Mouse (Mus musculus) hindbrain, embryonic 11.5 days (tissue): ENCODE results near the gene Tpmt. TPM values are rescaled to one million over a fixed set of nuclear protein-coding genes. Genes with fewer than 3 reads are reported as not detected.

Experiments
- ATAC-seq: fragments of 200-750 bp; cut with Nextera tagmentation; 2 replicates; pipeline ENCODE4 v1.8.0; 2017; ENCODE audit warnings: mild to moderate bottlenecking, moderate TSS enrichment, moderate library complexity; ENCODE audit not compliant: low FRiP score
- DNase-seq: peaks from one replicate; pipeline ENCODE4 v3.0.0-alpha.2; 2015; ENCODE audit warnings: low spot score
- H3K27ac ChIP-seq: fragments of 300-500 bp; sonication (generic); 2 replicates; pipeline ENCODE4 v1.5.1; 2014; ENCODE audit warnings: mild to moderate bottlenecking, low read depth, low read length
- H3K27me3 ChIP-seq: fragments of 300-500 bp; sonication (generic); 2 replicates; pipeline ENCODE4 v1.6.1; 2014; ENCODE audit warnings: mild to moderate bottlenecking, low read length, moderate library complexity, mixed read lengths; ENCODE audit not compliant: control insufficient read depth, insufficient read depth
- H3K36me3 ChIP-seq: fragments of 300-500 bp; sonication (generic); 2 replicates; pipeline ENCODE4 v1.6.1; 2014; ENCODE audit warnings: mild to moderate bottlenecking, low read length, moderate library complexity, mixed read lengths; ENCODE audit not compliant: control insufficient read depth, insufficient read depth
- H3K4me1 ChIP-seq: fragments of 300-500 bp; sonication (generic); replicated peaks from 2 replicates; pipeline ENCODE4 v1.6.1; 2014; ENCODE audit warnings: low read length, mixed read lengths; ENCODE audit not compliant: control insufficient read depth, insufficient read depth
- H3K4me2 ChIP-seq: fragments of 300-500 bp; sonication (generic); replicated peaks from 2 replicates; pipeline ENCODE4 v1.6.1; 2014; ENCODE audit warnings: mild to moderate bottlenecking, low read depth, low read length
- H3K4me3 ChIP-seq: fragments of 300-500 bp; sonication (generic); 2 replicates; pipeline ENCODE4 v1.5.1; 2014; ENCODE audit warnings: low read depth, low read length
- H3K9ac ChIP-seq: fragments of 300-500 bp; sonication (generic); 2 replicates; pipeline ENCODE4 v1.6.1; 2014; ENCODE audit warnings: low read depth, low read length
- H3K9me3 ChIP-seq: fragments of 300-500 bp; sonication (generic); 2 replicates; pipeline ENCODE4 v1.6.1; 2016; ENCODE audit warnings: low read length; ENCODE audit not compliant: control insufficient read depth
- WGBS: fragments of 180-500 bp; shearing (Covaris S2); extraction: QIAGEN DNeasy Blood & Tissue Kit; methylation state at CpG from one replicate; pipeline ENCODE4 v1.1.7; 2014; 5-methylcytosine and 5-hydroxymethylcytosine counted together
- polyA plus RNA-seq: library from polyadenylated mRNA; unstranded; fragments of >200 nt; fragmentation: Nextera tagmentation; extraction: Ambion mirVana; gene quantifications from 2 replicates; pipeline ENCODE4 v1.2.1, GENCODE M21; 2014

Tpmt gene
- polyA plus RNA-seq, 1 experiment from 2014 or later: 47.8 TPM

DNA sequence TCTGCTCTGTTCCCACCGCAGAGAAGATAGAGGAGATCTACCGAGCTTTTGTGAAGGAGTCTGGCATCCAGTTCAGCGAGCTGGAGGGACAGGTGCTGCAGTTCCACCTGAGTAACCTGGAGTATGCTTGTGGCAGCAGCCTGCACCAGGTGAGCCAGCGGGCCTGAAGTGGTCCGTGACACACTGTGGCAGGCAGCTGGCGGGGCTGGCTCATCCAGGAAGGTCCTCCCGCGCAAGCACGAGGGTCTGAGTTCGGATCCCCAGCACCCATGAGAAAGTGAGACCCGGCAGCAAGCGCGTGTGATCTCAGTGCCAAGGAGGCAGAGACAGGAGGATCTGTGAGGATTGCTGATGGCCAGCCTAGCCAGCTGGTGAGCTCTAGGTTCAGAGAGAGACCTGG is 27.3 kb upstream of the Tpmt start:
- 95% methylated on average over 13 of the region's 13 CpGs for WGBS
- H3K36me3 ChIP-seq: 0 out of 2 replicates have a peak, but pooled peaks cover 6% of the 10 kb centered on the region
- no peak overlapping the region for H3K9ac ChIP-seq
- no peak overlapping the region for H3K27ac ChIP-seq
- no peaks in the 10 kb centered on the region for H3K4me1 ChIP-seq
- H3K9me3 ChIP-seq: no peaks in the 10 kb centered on the region
- DNase-seq (no peak), ATAC-seq (no peak)
- no peak overlapping the region for H3K4me2 ChIP-seq
- no peak overlapping the region for H3K4me3 ChIP-seq
- H3K27me3 ChIP-seq: no peaks in the 10 kb centered on the region

DNA sequence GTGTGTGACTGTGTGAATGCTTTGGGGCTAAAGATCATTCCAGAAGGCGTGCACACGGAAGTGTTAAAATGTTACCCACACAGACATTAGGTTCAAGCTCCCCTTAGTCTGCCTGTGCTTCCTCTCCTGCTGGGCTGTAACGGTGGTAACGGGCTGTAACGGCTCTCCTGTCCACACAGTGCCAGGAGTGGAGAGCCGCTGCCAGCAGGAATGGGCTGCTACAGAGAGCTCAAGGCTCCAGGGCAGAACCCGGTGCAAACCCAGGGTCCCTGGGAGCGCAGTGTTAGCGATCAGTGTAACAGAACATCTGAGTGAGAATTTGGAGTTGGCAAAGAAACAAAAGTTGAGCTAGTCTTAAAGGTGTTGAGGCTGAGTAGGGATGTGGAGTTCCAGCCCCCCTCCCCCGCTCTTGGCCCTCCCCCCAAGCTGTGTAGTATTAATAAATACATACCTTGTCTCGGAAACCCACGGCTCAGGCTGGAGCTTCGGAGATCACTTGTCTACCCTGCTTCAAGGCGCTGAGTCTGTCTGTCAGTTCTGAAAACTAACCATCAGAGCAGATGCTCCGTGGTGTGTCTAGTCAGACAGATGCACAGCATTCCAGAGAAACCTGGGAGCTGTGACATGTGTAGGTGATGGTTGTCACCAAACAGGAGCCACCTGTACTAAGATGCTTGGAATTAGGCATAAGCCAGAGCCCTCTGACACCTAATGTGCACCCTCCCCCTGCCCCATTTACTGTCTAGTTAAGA is 26.0 kb upstream of the Tpmt start:
- no peaks in the 10 kb centered on the region for H3K9me3 ChIP-seq
- H3K4me2 ChIP-seq: no peak overlapping the region
- ATAC-seq: no peak
- no peaks in the 10 kb centered on the region for H3K4me1 ChIP-seq
- H3K27ac ChIP-seq: no peak overlapping the region
- DNase-seq: no peak
- 0 out of 2 replicates have a peak, but pooled peaks cover 6% of the 10 kb centered on the region for H3K36me3 ChIP-seq
- no peak overlapping the region for H3K4me3 ChIP-seq
- H3K27me3 ChIP-seq: no peaks in the 10 kb centered on the region
- no peak overlapping the region for H3K9ac ChIP-seq
- WGBS: 89% methylated on average over 15 of the region's 15 CpGs

DNA sequence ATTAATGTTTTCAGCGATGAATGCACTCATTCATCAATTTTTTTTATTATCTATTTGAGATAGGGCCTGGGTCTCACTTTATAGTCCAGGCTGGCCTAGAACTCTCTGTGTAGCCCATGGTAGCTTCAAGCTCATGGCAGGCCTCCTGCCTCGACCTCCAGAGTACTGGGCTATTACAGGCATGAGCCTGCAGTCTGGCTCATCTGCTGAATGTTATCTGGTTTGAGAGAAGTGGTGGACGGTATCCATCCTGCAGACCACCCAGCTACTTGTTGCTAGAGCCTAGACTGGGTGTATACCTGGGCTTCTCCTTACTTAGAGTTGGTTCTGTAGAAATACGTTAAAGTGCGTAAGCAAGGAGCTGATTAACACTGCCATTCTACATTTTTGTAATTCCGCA is 22.5 kb upstream of the Tpmt start:
- DNase-seq: no peak
- WGBS: 95% methylated on average over 6 of the region's 6 CpGs

DNA sequence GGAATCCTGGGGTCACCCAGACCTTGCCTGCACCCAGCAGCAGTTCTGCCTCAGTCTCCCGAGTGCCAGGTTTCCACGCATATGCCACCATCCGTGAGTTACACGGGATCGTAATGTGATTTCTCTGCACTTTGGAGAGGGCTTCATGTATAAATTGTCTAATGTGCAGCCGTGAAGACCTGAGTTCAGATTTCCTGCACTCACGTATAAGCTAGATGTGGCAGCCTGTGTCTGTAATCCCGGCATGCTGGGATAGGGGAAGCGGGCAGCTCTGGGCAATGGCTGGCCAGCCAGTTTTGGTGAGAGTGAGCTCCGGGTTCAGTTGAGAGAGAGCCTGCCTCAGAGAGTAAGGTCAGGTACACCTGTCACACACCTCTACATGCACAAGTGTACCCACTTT is 22.0 kb upstream of the Tpmt start:
- H3K9me3 ChIP-seq: no peaks in the 10 kb centered on the region
- H3K4me3 ChIP-seq: no peak overlapping the region
- WGBS: 96% methylated on average over 10 of the region's 10 CpGs
- 0 out of 2 replicates have a peak, but pooled peaks cover 6% of the 10 kb centered on the region for H3K36me3 ChIP-seq
- H3K27ac ChIP-seq: no peak overlapping the region
- H3K4me2 ChIP-seq: no peak overlapping the region
- H3K9ac ChIP-seq: no peak overlapping the region
- no peaks in the 10 kb centered on the region for H3K4me1 ChIP-seq
- H3K27me3 ChIP-seq: no peaks in the 10 kb centered on the region
- DNase-seq: no peak
- no peak for ATAC-seq

More for the DNA sequence above, 22.5 kb upstream of the Tpmt start:
- H3K4me2 ChIP-seq: no peak overlapping the region
- no peak overlapping the region for H3K9ac ChIP-seq
- H3K9me3 ChIP-seq: no peaks in the 10 kb centered on the region
- H3K27ac ChIP-seq: no peak overlapping the region
- no peak overlapping the region for H3K4me3 ChIP-seq
- no peaks in the 10 kb centered on the region for H3K4me1 ChIP-seq
- no peak for ATAC-seq
- H3K36me3 ChIP-seq: 0 out of 2 replicates have a peak, but pooled peaks cover 6% of the 10 kb centered on the region
- H3K27me3 ChIP-seq: no peaks in the 10 kb centered on the region

DNA sequence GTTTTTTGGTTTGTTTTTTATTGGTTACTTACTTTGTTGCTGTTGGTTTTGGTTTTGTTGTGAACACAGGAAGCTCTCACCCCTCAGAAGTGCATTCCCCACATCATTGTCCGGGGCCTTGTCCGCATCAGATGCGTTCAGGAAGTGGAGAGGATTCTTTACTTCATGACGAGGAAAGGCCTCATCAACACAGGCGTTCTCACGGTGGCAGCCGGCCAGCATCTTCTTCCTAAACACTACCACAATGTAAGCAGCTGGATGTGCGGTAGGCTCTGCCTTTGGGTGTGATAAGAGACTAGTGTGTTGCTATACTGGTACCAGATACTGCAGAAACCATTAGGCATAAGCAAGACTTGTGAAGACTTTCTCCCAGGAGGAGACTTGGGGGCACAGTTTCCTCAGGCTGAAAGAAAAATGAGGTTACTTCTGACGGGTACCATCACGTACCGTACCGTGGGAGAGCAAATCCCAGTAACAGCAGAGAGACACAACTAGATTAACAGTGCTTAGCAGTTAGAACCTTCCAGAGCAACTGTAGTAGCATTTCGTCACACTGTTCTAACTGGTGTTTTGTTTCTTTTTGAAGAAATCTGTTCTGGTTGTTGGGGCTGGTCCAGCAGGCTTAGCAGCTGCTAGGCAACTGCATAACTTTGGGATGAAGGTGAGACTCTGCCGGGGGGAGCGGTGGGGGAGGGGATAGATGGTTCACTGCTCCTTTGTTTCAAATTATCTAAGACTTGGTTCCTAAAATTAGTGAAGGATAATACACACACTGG is 19.6 kb upstream of the Tpmt start:
- H3K36me3 ChIP-seq: 0 out of 2 replicates have a peak, but pooled peaks cover 6% of the 10 kb centered on the region
- 92% methylated on average over 15 of the region's 15 CpGs for WGBS

DNA sequence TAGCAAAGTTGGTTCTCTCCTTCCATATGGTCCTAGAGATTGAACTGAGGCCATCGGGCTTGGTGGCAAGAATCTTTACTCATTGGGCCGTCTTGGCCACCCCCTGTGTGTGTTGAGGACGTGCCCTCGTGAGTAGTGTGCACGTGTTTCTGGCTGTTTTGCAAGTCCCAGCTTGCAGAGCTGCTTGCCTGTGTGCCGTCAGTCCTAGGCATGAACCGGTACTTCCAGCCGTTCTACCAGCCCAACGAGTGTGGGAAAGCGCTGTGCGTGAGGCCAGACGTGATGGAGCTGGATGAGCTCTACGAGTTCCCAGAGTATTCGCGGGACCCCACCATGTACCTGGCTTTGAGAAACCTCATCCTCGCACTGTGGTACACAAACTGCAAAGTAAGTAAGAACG is 18.2 kb upstream of the Tpmt start:
- Histone ChIP-seq H3K4me3 (no peak overlapping the region), H3K36me3 (0 out of 2 replicates have a peak, but pooled peaks cover 3% of the 10 kb centered on the region), H3K9me3 (no peaks in the 10 kb centered on the region), H3K4me1 (no peaks in the 10 kb centered on the region), H3K4me2 (no peak overlapping the region), H3K27me3 (no peaks in the 10 kb centered on the region), H3K9ac (no peak overlapping the region), H3K27ac (no peak overlapping the region)
- DNase-seq (no peak), ATAC-seq (no peak)
- 97% methylated on average over 17 of the region's 17 CpGs for WGBS

More for the DNA sequence above, 19.6 kb upstream of the Tpmt start:
- no peaks in the 10 kb centered on the region for H3K27me3 ChIP-seq
- no peaks in the 10 kb centered on the region for H3K9me3 ChIP-seq
- no peak for DNase-seq
- H3K4me1 ChIP-seq: no peaks in the 10 kb centered on the region
- no peak overlapping the region for H3K4me3 ChIP-seq
- no peak overlapping the region for H3K27ac ChIP-seq
- H3K4me2 ChIP-seq: no peak overlapping the region
- no peak overlapping the region for H3K9ac ChIP-seq
- no peak for ATAC-seq

DNA sequence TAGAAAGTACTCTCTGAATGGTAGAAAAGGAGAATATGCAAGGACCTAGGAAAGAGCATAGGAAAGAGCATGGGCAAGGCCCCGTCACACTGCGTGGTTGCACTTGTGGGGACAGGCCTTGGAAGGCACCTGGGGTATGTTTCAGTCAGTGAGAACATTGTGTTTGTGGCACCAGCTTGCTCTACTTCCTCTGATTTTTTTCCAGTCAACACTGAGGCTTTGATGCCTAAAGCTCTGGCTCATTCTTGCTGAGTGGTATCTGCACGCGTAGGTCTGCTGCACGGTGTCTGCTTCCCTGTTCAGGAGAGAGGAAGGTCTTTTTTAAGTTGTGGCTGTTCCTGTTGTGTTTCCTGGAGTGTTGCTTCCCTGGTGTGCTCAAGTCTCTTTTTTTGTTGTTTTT is 12.2 kb upstream of the Tpmt start:
- Histone ChIP-seq H3K27me3 (no peaks in the 10 kb centered on the region), H3K4me3 (no peak overlapping the region), H3K27ac (no peak overlapping the region), H3K36me3 (no peaks in the 10 kb centered on the region), H3K9ac (no peak overlapping the region), H3K9me3 (no peaks in the 10 kb centered on the region), H3K4me1 (no peaks in the 10 kb centered on the region), H3K4me2 (no peak overlapping the region)
- DNase-seq (no peak), ATAC-seq (no peak)
- WGBS: 96% methylated on average over 5 of the region's 5 CpGs

DNA sequence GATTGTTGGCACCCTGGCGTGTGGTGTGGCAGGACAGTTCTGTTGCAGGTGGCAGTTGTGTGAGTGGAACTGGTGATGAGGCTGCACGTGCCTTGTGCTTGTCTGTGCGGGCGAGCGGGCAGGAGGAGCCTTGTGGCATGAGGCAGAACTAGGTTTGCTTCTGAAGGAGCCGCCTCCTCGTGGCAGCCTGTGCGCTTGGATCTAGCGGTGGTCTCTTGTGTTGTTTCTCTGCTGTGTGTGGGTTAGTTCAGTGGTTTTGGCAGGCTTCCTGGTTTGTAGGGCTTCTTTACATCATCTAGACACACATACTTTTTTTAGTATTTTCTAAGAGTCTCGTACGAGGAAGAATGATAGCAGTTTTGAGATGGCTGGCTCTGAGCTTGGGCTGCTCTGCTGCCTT is 11.6 kb upstream of the Tpmt start:
- Histone ChIP-seq H3K27ac (no peak overlapping the region), H3K9me3 (no peaks in the 10 kb centered on the region), H3K4me3 (no peak overlapping the region), H3K27me3 (no peaks in the 10 kb centered on the region), H3K4me1 (no peaks in the 10 kb centered on the region), H3K9ac (no peak overlapping the region), H3K4me2 (no peak overlapping the region), H3K36me3 (no peaks in the 10 kb centered on the region)
- no peak for DNase-seq
- no peak for ATAC-seq
- WGBS: 93% methylated on average over 11 of the region's 11 CpGs
